Mouse (Mus musculus) thymus, postnatal 4 days (tissue): ENCODE measurements around the gene Xiap.
"Not testable (repeated sequence)": the region's sequence is repeated elsewhere in the genome, so short reads cannot be mapped to it uniquely, and the experiment has no call there.

Experiments
- DNase-seq: peaks from one replicate; pipeline ENCODE4 v3.0.0; 2021

The Xiap gene

GRCm38 (mm10) chrX:42059282-42060068 lies at the start of gene Xiap:
Gene Xiap, plus strand, starts transcription at chrX:42059679.
- no peak for DNase-seq

- DNase-seq: no peak
Observed at GRCm38 (mm10) chrX:42012677-42013208, 46.7 kb upstream of the Xiap start.

- DNase-seq: no peak
Observed at GRCm38 (mm10) chrX:42013776-42014175, 45.7 kb upstream of the Xiap start.

GRCm38 (mm10) chrX:42014502-42014901 lies 45.0 kb upstream of the Xiap start:
- DNase-seq: no peak

GRCm38 (mm10) chrX:42018030-42018429 lies 41.4 kb upstream of the Xiap start:
- no peak for DNase-seq

GRCm38 (mm10) chrX:42019441-42019840 lies 40.0 kb upstream of the Xiap start:
- no peak for DNase-seq

GRCm38 (mm10) chrX:42025802-42026440 lies 33.6 kb upstream of the Xiap start:
- not testable (repeated sequence) for DNase-seq

- not testable (repeated sequence) for DNase-seq
Observed at GRCm38 (mm10) chrX:42026981-42027380, 32.5 kb upstream of the Xiap start.

GRCm38 (mm10) chrX:42033111-42033693 lies 26.3 kb upstream of the Xiap start:
- peak; percentile 74 for DNase-seq

- no peak for DNase-seq
Observed at GRCm38 (mm10) chrX:42033911-42034310, 25.6 kb upstream of the Xiap start.

- peak; percentile 6 for DNase-seq
Observed at GRCm38 (mm10) chrX:42039481-42039880, 20.0 kb upstream of the Xiap start.

- no peak for DNase-seq
Observed at GRCm38 (mm10) chrX:42044935-42045334, 14.5 kb upstream of the Xiap start.

- no peak for DNase-seq
Observed at GRCm38 (mm10) chrX:42050652-42051643, 8.5 kb upstream of the Xiap start.

GRCm38 (mm10) chrX:42057012-42057411 lies 2.5 kb upstream of the Xiap start:
- DNase-seq: no peak

- DNase-seq: no peak
Observed at GRCm38 (mm10) chrX:42057873-42058272, 1.6 kb upstream of the Xiap start.

GRCm38 (mm10) chrX:42063621-42064020 lies 4.1 kb downstream of the Xiap start:
- no peak for DNase-seq

- no peak for DNase-seq
Observed at GRCm38 (mm10) chrX:42065086-42065485, 5.6 kb downstream of the Xiap start.

GRCm38 (mm10) chrX:42066771-42067170 lies 7.3 kb downstream of the Xiap start:
- no peak for DNase-seq

- DNase-seq: peak; percentile 82
Observed at GRCm38 (mm10) chrX:42067791-42068200, 8.3 kb downstream of the Xiap start.

GRCm38 (mm10) chrX:42068201-42068874 lies 8.9 kb downstream of the Xiap start:
- peak; percentile 65 for DNase-seq

GRCm38 (mm10) chrX:42068875-42069257 lies 9.4 kb downstream of the Xiap start:
- peak; percentile 6 for DNase-seq

- no peak for DNase-seq
Observed at GRCm38 (mm10) chrX:42087731-42088130, 28.3 kb downstream of the Xiap start.
